Mouse (Mus musculus) hindbrain, postnatal 0 days (tissue): ENCODE measurements at regions not wholly inside any gene's neighbourhood (a gene's known extent, or its start where the extent isn't known, plus 50 kb on each side); places are given as distances from the start of the nearest gene placed in this dataset.

ENCODE experiments used
- ATAC-seq: fragments of 200-750 bp; cut with Nextera tagmentation; 2 replicates; pipeline ENCODE4 v1.8.0; 2017; ENCODE audit warnings: mild to moderate bottlenecking, moderate TSS enrichment, moderate library complexity
- DNase-seq: peaks from one replicate; pipeline ENCODE4 v3.0.0-alpha.2; 2015; ENCODE audit warnings: low spot score
- H3K27ac ChIP-seq: fragments of 300-500 bp; sonication (generic); 2 replicates; pipeline ENCODE4 v1.5.1; 2014; ENCODE audit warnings: mild to moderate bottlenecking
- H3K27me3 ChIP-seq: fragments of 300-500 bp; sonication (generic); 2 replicates; pipeline ENCODE4 v1.6.1; 2014; ENCODE audit warnings: low read length, mixed read lengths; ENCODE audit not compliant: insufficient read depth
- H3K36me3 ChIP-seq: fragments of 300-500 bp; sonication (generic); 2 replicates; pipeline ENCODE4 v1.6.1; 2014; ENCODE audit warnings: low read length, mixed read lengths; ENCODE audit not compliant: insufficient read depth
- H3K4me1 ChIP-seq: fragments of 300-500 bp; sonication (generic); 2 replicates; pipeline ENCODE4 v1.6.1; 2014; ENCODE audit warnings: antibody characterized with exemption, low read length, mixed read lengths; ENCODE audit not compliant: insufficient read depth
- H3K4me2 ChIP-seq: fragments of 300-500 bp; sonication (generic); 2 replicates; pipeline ENCODE4 v1.6.1; 2014; ENCODE audit warnings: low read depth, mild to moderate bottlenecking, low read length, moderate library complexity, mixed read lengths
- H3K4me3 ChIP-seq: fragments of 300-500 bp; sonication (generic); 2 replicates; pipeline ENCODE4 v1.5.1; 2014; ENCODE audit warnings: low read length
- H3K9ac ChIP-seq: fragments of 300-500 bp; sonication (generic); replicated peaks from 2 replicates; pipeline ENCODE4 v1.6.1; 2014; ENCODE audit warnings: mild to moderate bottlenecking, low read length, moderate library complexity, mixed read lengths
- H3K9me3 ChIP-seq: fragments of 300-500 bp; sonication (generic); 2 replicates; pipeline ENCODE4 v1.6.1; 2016; ENCODE audit warnings: low read length, mixed read lengths
- CTCF ChIP-seq: IDR thresholded peaks from 2 replicates; pipeline ENCODE4 v1.5.1; 2016; ENCODE audit warnings: antibody characterized with exemption, control low read depth, low read depth
- WGBS: fragments of 180-500 bp; shearing (Covaris S2); extraction: QIAGEN DNeasy Blood & Tissue Kit; methylation state at CpG from one replicate; pipeline ENCODE4 v1.1.7; 2014; 5-methylcytosine and 5-hydroxymethylcytosine counted together

- DNase-seq (peak; percentile 88), ATAC-seq (peak; percentile 51)
- peak; percentile 87 for TF ChIP-seq CTCF
Observed at GRCm38 (mm10) chr4:48779202-48779905, 116.0 kb downstream of the Cavin4 start.

GRCm38 (mm10) chr4:48779955-48780354, 116.6 kb downstream of the Cavin4 start:
- no peak for TF ChIP-seq CTCF
- ATAC-seq (no peak), DNase-seq (no peak)
- Histone ChIP-seq H3K4me2 (no peak overlapping the region), H3K36me3 (no peaks in the 10 kb centered on the region), H3K9ac (no peak overlapping the region), H3K27me3 (no peaks in the 10 kb centered on the region), H3K4me1 (no peaks in the 10 kb centered on the region), H3K9me3 (no peaks in the 10 kb centered on the region), H3K27ac (no peak overlapping the region), H3K4me3 (no peak overlapping the region)
- WGBS, result 66% methylated on average over 2 of the region's 2 CpGs

More at GRCm38 (mm10) chr4:48779202-48779905, 116.0 kb downstream of the Cavin4 start:
- Histone ChIP-seq H3K4me3 (no peak overlapping the region), H3K27ac (no peak overlapping the region), H3K4me1 (no peaks in the 10 kb centered on the region), H3K27me3 (no peaks in the 10 kb centered on the region), H3K9me3 (no peaks in the 10 kb centered on the region), H3K9ac (no peak overlapping the region), H3K36me3 (no peaks in the 10 kb centered on the region), H3K4me2 (no peak overlapping the region)
- 48% methylated on average over 12 of the region's 12 CpGs for WGBS

GRCm38 (mm10) chr4:48781099-48781498, 117.8 kb downstream of the Cavin4 start:
- Histone ChIP-seq H3K36me3 (no peaks in the 10 kb centered on the region), H3K4me3 (no peak overlapping the region), H3K4me2 (no peak overlapping the region), H3K27ac (no peak overlapping the region), H3K27me3 (no peaks in the 10 kb centered on the region), H3K4me1 (no peaks in the 10 kb centered on the region), H3K9me3 (no peaks in the 10 kb centered on the region), H3K9ac (no peak overlapping the region)
- no peak for DNase-seq
- ATAC-seq, result peak; percentile 49; the same call in 1 of the 2 replicates
- WGBS, result 78% methylated on average over 4 of the region's 4 CpGs
- no peak for TF ChIP-seq CTCF

GRCm38 (mm10) chr4:48782686-48783085, 119.4 kb downstream of the Cavin4 start:
- H3K4me2 ChIP-seq, result no peak overlapping the region
- DNase-seq (peak; percentile 29), ATAC-seq (no peak)
- 30% methylated on average over 3 of the region's 3 CpGs for WGBS
- no peaks in the 10 kb centered on the region for H3K4me1 ChIP-seq
- H3K27me3 ChIP-seq, result no peaks in the 10 kb centered on the region
- no peaks in the 10 kb centered on the region for H3K36me3 ChIP-seq
- H3K9ac ChIP-seq, result no peak overlapping the region
- no peaks in the 10 kb centered on the region for H3K9me3 ChIP-seq
- no peak for TF ChIP-seq CTCF
- H3K27ac ChIP-seq, result no peak overlapping the region
- no peak overlapping the region for H3K4me3 ChIP-seq

- Histone ChIP-seq H3K4me3 (no peak overlapping the region), H3K27ac (no peak overlapping the region), H3K4me2 (no peak overlapping the region), H3K27me3 (no peaks in the 10 kb centered on the region), H3K9ac (no peak overlapping the region), H3K36me3 (no peaks in the 10 kb centered on the region), H3K4me1 (no peaks in the 10 kb centered on the region), H3K9me3 (no peaks in the 10 kb centered on the region)
- 81% methylated on average over 4 of the region's 4 CpGs for WGBS
- ATAC-seq (no peak), DNase-seq (no peak)
- TF ChIP-seq CTCF, result no peak
Observed at GRCm38 (mm10) chr4:48791096-48791495, 127.8 kb downstream of the Cavin4 start.

DNA sequence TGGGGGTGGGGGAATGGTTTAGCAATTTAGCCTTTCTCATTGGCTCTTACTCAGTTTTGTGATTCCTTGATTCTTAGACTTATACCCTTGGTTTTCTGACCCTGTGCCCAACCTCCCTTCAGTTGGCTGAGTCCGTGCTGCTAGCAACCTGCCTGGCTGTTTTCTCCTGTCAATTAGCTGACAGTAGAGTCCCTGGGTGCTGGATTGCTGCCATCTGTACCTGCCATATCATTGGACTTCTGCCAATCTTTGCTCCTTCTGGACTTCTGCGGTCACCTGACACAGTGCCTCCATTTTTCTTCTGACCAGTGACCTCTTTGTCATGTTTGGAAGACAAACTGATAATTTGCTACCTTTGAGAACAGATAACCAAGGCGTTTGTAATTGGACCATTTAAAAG, 140.5 kb downstream of the Cavin4 start:
- Histone ChIP-seq H3K9me3 (no peaks in the 10 kb centered on the region), H3K4me2 (no peak overlapping the region), H3K36me3 (no peaks in the 10 kb centered on the region), H3K27me3 (no peaks in the 10 kb centered on the region), H3K4me1 (no peaks in the 10 kb centered on the region), H3K9ac (no peak overlapping the region), H3K4me3 (no peak overlapping the region), H3K27ac (no peak overlapping the region)
- peak; percentile 74 for DNase-seq
- 49% methylated on average over 3 of the region's 3 CpGs for WGBS
- TF ChIP-seq CTCF, result no peak
- peak; percentile 51 for ATAC-seq

DNA sequence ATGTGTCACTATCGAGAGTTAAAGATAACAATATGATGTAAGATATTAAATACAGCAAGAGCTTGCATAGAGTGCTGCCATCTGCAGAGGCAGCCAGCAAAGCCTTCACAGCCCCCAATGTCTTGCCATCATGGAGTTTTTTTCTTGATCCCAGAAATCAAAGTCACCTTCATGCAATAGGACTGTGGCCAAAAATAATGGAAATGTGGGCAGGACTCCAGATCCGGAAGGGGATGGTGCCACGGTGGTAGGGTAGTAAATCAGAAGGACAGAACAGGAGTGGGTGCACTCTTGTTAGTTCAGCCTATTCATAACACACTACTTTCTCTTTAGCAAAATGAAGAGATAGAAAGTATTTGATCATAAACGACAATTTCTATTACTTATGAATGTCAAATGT, 145.3 kb downstream of the Cavin4 start:
- WGBS, result 88% methylated on average over 4 of the region's 4 CpGs
- no peak overlapping the region for H3K4me3 ChIP-seq
- H3K27me3 ChIP-seq, result no peaks in the 10 kb centered on the region
- H3K27ac ChIP-seq, result no peak overlapping the region
- no peaks in the 10 kb centered on the region for H3K9me3 ChIP-seq
- H3K9ac ChIP-seq, result no peak overlapping the region
- DNase-seq (no peak), ATAC-seq (no peak)
- TF ChIP-seq CTCF, result no peak
- H3K4me1 ChIP-seq, result no peaks in the 10 kb centered on the region
- no peaks in the 10 kb centered on the region for H3K36me3 ChIP-seq
- H3K4me2 ChIP-seq, result no peak overlapping the region
